Mouse (Mus musculus): ENCODE data around the gene 2510039O18Rik. TPM values are rescaled to one million over a fixed set of nuclear protein-coding genes. Genes with fewer than 3 reads are reported as not detected.

2510039O18Rik gene
- 15.8 and 19.4 TPM in 2 replicates for polyA plus RNA-seq (2014; fragmentation: Nextera tagmentation; extraction: Ambion mirVana)

DNA sequence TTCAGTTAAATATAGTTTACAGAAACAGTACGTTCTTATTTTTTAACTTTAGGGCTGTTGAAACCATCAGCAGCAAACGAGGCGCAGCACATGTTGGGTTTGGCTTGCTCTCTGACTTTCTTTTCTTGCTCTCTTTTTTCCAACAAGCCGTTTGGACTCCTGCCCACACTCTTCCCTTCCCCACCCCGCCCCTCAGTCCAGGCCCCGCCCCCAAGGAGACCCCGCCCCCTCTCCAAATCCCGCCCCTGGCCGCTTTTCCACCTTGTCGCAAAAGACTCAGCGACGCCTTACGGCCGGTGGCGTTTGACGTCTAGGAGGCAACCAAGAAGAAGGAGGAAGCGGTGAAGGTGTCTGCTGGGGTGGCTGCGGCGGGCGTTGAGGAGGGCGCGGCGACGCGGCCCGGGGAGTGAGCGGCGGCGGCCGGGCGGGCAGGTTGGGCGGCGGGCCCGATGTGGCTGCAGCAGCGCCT lies at the start of gene 2510039O18Rik:
2510039O18Rik (plus strand) TSS at position 320 of the 469 bp plus-strand sequence.
- Histone ChIP-seq H3K9me3 (ENCODE audit: control insufficient read depth, low read length) (no peaks in the 10 kb centered on the region), H3K4me3 (replicated peaks; ENCODE audit: low read length) (peak within 1 kb of the TSS; percentile 94), H3K9ac (peak within 1 kb of the TSS; percentile 84), H3K27ac (peak within 1 kb of the TSS; percentile 70), H3K4me2 (replicated peaks) (peak within 1 kb of the TSS; percentile 98), H3K27me3 (ENCODE audit: control insufficient read depth, insufficient read depth, low read length) (no peaks in the 10 kb centered on the region), H3K36me3 (replicated peaks; ENCODE audit: control insufficient read depth, insufficient read depth) (peaks cover 27% of the 10 kb centered on the region), H3K4me1 (replicated peaks; ENCODE audit: control insufficient read depth, insufficient read depth, low read length) (peaks cover 26% of the 10 kb centered on the region)
- DNase-seq (ENCODE audit: low spot score) (peak; percentile 85), ATAC-seq (ENCODE audit: low FRiP score) (peak; percentile 59)
- 1% methylated on average over 33 of the region's 35 CpGs for WGBS

DNA sequence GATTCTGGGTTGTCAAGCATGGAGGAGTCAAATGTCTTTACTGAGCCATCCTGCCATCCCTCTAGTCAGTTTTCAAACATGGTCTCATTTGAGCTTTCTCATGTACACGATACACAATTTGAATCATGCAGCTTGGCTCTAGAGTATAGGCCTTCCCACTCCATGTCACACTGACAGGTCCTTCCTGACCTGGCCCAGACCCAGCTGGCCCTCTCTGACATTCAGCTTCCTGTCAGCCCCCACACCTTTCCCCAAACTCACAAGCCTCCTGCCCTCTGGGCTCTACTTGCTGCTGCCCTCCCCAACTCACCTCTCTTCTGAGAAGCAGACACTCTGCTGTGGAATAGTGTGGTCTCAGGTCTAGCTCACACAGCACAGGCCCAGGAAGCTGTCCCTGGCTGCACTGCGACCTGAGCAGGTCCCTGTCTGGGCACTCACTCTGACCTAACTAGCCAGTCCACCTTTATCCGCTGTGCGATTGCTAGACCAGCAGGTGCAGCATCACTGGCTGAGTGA lies 44.8 kb upstream of the 2510039O18Rik start:
- no peaks in the 10 kb centered on the region for H3K9me3 ChIP-seq (ENCODE audit: control insufficient read depth, low read length)
- WGBS, result 94% methylated on average over 4 of the region's 4 CpGs
- no peak for ATAC-seq (ENCODE audit: low FRiP score)

DNA sequence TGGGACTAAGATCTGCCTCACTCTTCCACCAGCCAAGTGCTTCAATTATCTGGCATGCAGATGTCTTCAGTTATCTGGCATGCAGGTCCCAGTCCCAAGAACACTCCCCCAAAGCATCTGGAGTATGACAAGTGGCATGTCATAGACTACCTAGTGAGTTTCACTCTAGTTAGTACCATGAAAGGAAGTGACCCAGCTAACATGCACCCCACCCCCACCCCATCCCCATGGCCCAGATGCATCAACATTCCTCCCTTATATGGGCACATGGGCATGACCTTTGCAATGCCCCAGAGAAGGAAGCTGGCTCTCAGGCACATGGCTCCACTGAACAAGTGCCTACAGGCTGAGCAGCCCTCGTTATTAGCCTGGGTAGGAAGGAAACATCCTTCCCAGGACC lies 44.3 kb upstream of the 2510039O18Rik start:
- Histone ChIP-seq H3K9ac (no peak overlapping the region), H3K27me3 (ENCODE audit: control insufficient read depth, insufficient read depth, low read length) (no peaks in the 10 kb centered on the region), H3K4me2 (replicated peaks) (no peak overlapping the region), H3K4me3 (replicated peaks; ENCODE audit: low read length) (no peak overlapping the region), H3K9me3 (ENCODE audit: control insufficient read depth, low read length) (no peaks in the 10 kb centered on the region), H3K27ac (no peak overlapping the region), H3K36me3 (replicated peaks; ENCODE audit: control insufficient read depth, insufficient read depth) (peaks cover 99% of the 10 kb centered on the region), H3K4me1 (replicated peaks; ENCODE audit: control insufficient read depth, insufficient read depth, low read length) (no peaks in the 10 kb centered on the region)
- no peak for DNase-seq (ENCODE audit: low spot score)
- ATAC-seq (ENCODE audit: low FRiP score), result no peak
- 78% methylated on average over 1 of the region's 1 CpGs for WGBS

More for the DNA sequence above, 44.8 kb upstream of the 2510039O18Rik start:
- no peak overlapping the region for H3K9ac ChIP-seq
- no peak overlapping the region for H3K4me2 ChIP-seq (replicated peaks)
- no peak overlapping the region for H3K27ac ChIP-seq
- H3K4me1 ChIP-seq (replicated peaks; ENCODE audit: control insufficient read depth, insufficient read depth, low read length), result no peaks in the 10 kb centered on the region
- no peak overlapping the region for H3K4me3 ChIP-seq (replicated peaks; ENCODE audit: low read length)
- no peaks in the 10 kb centered on the region for H3K27me3 ChIP-seq (ENCODE audit: control insufficient read depth, insufficient read depth, low read length)
- H3K36me3 ChIP-seq (replicated peaks; ENCODE audit: control insufficient read depth, insufficient read depth), result peaks cover 100% of the 10 kb centered on the region
- no peak for DNase-seq (ENCODE audit: low spot score)

DNA sequence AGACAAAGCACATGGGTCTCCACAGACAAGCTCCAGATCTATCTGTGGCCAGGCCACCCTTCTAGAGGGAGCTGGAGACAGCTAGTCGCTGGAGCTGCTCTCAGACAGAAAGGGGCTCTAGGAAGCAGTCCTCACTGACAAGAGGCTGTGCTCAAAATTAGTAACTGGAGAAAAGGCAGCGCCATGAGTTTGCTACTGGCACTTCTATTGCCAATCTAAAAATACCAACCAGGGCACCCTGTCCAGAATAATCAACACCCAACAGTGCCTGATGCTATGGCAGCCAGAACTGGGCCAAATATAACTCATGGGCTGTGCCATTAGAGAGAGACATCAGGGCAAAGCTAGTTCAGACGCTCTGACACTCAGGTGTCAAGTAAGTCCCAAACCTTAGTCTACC lies 43.3 kb upstream of the 2510039O18Rik start:
- DNase-seq (ENCODE audit: low spot score) (no peak), ATAC-seq (ENCODE audit: low FRiP score) (no peak)
- H3K27ac ChIP-seq, result no peak overlapping the region
- H3K9ac ChIP-seq, result no peak overlapping the region
- no peak overlapping the region for H3K4me3 ChIP-seq (replicated peaks; ENCODE audit: low read length)
- no peak overlapping the region for H3K4me2 ChIP-seq (replicated peaks)
- no peaks in the 10 kb centered on the region for H3K4me1 ChIP-seq (replicated peaks; ENCODE audit: control insufficient read depth, insufficient read depth, low read length)
- no peaks in the 10 kb centered on the region for H3K27me3 ChIP-seq (ENCODE audit: control insufficient read depth, insufficient read depth, low read length)
- H3K36me3 ChIP-seq (replicated peaks; ENCODE audit: control insufficient read depth, insufficient read depth), result peaks cover 97% of the 10 kb centered on the region
- WGBS, result 92% methylated on average over 3 of the region's 3 CpGs
- H3K9me3 ChIP-seq (ENCODE audit: control insufficient read depth, low read length), result no peaks in the 10 kb centered on the region

DNA sequence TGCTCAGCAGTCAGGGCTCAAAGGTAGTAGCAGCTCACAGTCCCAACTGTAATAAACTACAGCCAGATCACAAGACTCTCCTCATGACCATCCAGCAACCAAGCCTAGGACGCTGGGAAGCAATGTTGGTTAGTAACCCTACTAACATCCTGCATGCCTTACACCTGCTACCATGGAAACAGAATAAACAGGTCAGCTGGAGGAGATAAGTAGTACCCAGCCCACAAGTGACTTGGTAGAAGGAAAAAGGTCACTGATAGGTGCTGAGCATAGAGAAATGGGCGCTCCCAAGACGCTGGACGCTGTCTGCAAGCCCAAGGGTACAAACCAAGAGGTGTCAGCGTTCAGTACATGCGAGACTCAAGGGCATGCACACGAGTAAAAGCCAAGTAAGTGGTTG lies 40.2 kb upstream of the 2510039O18Rik start:
- H3K36me3 ChIP-seq (replicated peaks; ENCODE audit: control insufficient read depth, insufficient read depth), result peaks cover 68% of the 10 kb centered on the region

DNA sequence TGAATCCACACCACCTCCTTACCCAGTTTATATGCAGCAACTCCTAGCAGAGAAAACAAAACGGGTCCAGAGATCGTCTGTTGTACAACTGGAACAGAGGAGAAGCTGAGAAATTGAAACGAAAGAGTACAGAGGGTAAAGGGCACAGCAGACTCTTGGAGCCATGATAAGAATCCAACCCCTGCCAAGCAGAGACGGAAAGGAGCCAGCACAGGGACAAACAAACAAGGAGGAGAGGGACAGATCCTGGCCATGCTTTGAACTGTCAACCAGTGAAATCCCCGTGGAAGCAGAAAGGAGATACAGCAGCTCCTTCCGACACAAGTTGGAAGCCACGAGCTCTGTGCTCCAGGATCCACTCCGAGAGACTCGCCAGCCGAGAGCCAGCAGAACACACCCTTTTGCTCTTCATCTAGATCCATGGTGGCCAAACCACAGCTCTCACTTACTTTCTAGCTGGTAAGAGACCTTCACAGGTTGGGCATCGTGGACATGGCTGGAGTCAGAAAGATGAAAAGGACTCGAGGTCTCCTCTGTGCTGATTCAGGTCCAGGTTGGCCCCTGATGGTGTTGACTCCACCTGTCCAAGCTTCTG lies 37.7 kb upstream of the 2510039O18Rik start:
- Histone ChIP-seq H3K4me3 (replicated peaks; ENCODE audit: low read length) (no peak overlapping the region), H3K9ac (no peak overlapping the region), H3K9me3 (ENCODE audit: control insufficient read depth, low read length) (no peaks in the 10 kb centered on the region), H3K4me1 (replicated peaks; ENCODE audit: control insufficient read depth, insufficient read depth, low read length) (peaks cover 13% of the 10 kb centered on the region), H3K4me2 (replicated peaks) (peak overlapping the region; percentile 58; the same call in 1 of the 2 replicates), H3K27ac (no peak overlapping the region), H3K36me3 (replicated peaks; ENCODE audit: control insufficient read depth, insufficient read depth) (peaks cover 42% of the 10 kb centered on the region), H3K27me3 (ENCODE audit: control insufficient read depth, insufficient read depth, low read length) (no peaks in the 10 kb centered on the region)
- DNase-seq (ENCODE audit: low spot score) (no peak), ATAC-seq (ENCODE audit: low FRiP score) (no peak)
- 92% methylated on average over 12 of the region's 12 CpGs for WGBS

More for the DNA sequence above, 40.2 kb upstream of the 2510039O18Rik start:
- Histone ChIP-seq H3K4me1 (replicated peaks; ENCODE audit: control insufficient read depth, insufficient read depth, low read length) (peaks cover 13% of the 10 kb centered on the region), H3K9ac (no peak overlapping the region), H3K4me3 (replicated peaks; ENCODE audit: low read length) (no peak overlapping the region), H3K4me2 (replicated peaks) (no peak overlapping the region), H3K27me3 (ENCODE audit: control insufficient read depth, insufficient read depth, low read length) (no peaks in the 10 kb centered on the region), H3K27ac (no peak overlapping the region), H3K9me3 (ENCODE audit: control insufficient read depth, low read length) (no peaks in the 10 kb centered on the region)
- WGBS, result 86% methylated on average over 7 of the region's 7 CpGs
- DNase-seq (ENCODE audit: low spot score), result no peak
- ATAC-seq (ENCODE audit: low FRiP score), result no peak

DNA sequence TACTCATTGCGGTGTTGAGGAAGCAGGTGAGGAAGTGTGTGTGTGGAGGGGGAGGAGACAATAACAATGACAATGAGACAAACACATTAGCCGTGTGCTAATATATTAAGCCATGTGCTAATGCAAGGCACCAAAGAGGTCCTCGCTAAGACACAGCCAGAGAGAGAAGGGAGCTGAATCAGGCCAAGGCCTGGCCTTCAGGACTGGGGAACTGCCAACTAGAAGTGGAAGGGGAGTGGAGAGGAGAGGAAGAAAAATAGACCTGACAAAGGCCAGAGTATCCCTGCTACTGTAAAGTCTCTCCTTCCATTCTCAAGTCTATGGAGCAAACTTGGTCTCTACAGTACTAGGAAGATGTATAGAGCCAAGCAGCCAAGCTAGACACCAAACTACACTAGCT lies 37.1 kb upstream of the 2510039O18Rik start:
- DNase-seq (ENCODE audit: low spot score) (no peak), ATAC-seq (ENCODE audit: low FRiP score) (no peak)
- Histone ChIP-seq H3K4me2 (replicated peaks) (peak overlapping the region; percentile 58), H3K4me1 (replicated peaks; ENCODE audit: control insufficient read depth, insufficient read depth, low read length) (peaks cover 13% of the 10 kb centered on the region), H3K36me3 (replicated peaks; ENCODE audit: control insufficient read depth, insufficient read depth) (peaks cover 36% of the 10 kb centered on the region), H3K4me3 (replicated peaks; ENCODE audit: low read length) (peak overlapping the region; percentile 77), H3K9ac (peak overlapping the region; percentile 82), H3K27ac (no peak overlapping the region), H3K9me3 (ENCODE audit: control insufficient read depth, low read length) (no peaks in the 10 kb centered on the region), H3K27me3 (ENCODE audit: control insufficient read depth, insufficient read depth, low read length) (no peaks in the 10 kb centered on the region)
- 75% methylated on average over 3 of the region's 3 CpGs for WGBS

DNA sequence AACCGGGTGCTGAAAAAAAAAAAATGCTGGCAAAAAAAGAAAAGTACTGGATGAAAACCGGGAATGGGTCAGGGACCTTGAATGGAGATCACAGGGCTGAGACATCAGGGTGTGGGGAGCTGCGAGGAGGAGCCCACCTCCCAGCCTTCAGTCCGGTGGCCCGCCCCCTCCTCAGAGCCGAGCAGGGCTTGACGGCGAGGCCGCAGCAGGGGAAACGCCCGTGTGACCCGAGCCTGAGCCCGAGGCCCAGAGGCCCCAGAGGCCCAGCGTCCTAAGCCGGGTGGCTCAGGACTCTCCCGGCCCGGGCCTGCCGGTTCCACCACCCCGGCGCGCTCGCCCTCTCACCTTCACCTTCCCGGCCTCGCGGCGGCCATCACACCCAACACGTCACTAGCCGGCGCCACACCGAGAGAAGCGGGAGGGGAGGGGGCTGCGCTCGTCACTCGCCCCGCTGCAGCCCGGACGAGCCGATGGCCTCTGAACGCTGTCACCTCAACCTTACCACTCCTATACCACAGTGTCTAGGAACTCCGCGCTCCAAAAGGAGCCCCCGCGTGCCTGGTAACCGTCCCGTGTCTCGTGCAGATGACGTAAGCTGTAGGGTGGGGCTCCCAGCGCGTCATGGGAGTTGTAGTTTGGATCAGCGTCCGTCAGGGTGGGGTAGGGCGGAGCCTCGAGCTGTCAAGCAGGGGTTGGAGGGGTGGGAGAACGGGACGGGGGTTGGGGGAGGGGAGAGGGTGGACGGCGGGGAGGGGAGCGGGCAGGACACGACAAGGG lies 36.2 kb upstream of the 2510039O18Rik start, which contains the start of gene Mfn2:
Mfn2 (minus strand) TSS at position 392 of the 777 bp plus-strand sequence.
- H3K36me3 ChIP-seq (replicated peaks; ENCODE audit: control insufficient read depth, insufficient read depth), result peaks cover 27% of the 10 kb centered on the region
- H3K27ac ChIP-seq, result peak within 1 kb of the TSS; percentile 91
- WGBS, result under 1% methylated on average over 55 of the region's 59 CpGs
- peak within 1 kb of the TSS; percentile 82 for H3K9ac ChIP-seq
- H3K27me3 ChIP-seq (ENCODE audit: control insufficient read depth, insufficient read depth, low read length), result no peaks in the 10 kb centered on the region
- ATAC-seq (ENCODE audit: low FRiP score) (peak; percentile 94), DNase-seq (ENCODE audit: low spot score) (peak; percentile 88)
- peaks cover 13% of the 10 kb centered on the region for H3K4me1 ChIP-seq (replicated peaks; ENCODE audit: control insufficient read depth, insufficient read depth, low read length)
- H3K4me2 ChIP-seq (replicated peaks), result peak within 1 kb of the TSS; percentile 61
- no peaks in the 10 kb centered on the region for H3K9me3 ChIP-seq (ENCODE audit: control insufficient read depth, low read length)
- peak within 1 kb of the TSS; percentile 77 for H3K4me3 ChIP-seq (replicated peaks; ENCODE audit: low read length)

DNA sequence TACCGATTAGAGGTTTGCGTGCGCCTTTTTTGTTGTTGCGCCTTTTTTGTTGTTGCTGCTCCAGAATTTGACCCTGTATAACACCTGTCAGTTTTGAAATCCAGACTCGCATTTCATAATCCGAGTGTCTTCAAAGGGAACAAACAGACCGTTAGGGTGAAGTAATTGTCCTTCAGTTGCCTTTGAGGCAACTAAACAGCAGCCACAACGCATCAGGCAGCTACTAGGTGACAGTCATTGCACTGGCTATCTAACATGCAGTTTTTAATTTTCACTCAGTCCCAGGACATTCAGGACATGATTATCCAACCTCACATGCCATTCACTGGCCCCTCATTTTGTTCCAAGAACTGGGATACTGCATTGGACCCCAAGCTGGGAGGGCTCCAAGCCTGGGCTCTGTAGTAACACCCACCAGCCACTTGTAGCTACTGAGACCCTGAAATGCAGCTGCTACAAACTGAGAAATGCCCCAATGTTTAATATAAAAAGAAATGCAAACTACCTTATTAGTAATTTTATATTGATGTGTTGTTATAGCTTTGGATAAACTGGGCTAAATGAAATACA lies 35.5 kb upstream of the 2510039O18Rik start:
- peak; percentile 17; the same call in 1 of the 2 replicates for ATAC-seq (ENCODE audit: low FRiP score)
- Histone ChIP-seq H3K9me3 (ENCODE audit: control insufficient read depth, low read length) (no peaks in the 10 kb centered on the region), H3K36me3 (replicated peaks; ENCODE audit: control insufficient read depth, insufficient read depth) (peaks cover 20% of the 10 kb centered on the region), H3K9ac (peak overlapping the region; percentile 82), H3K27me3 (ENCODE audit: control insufficient read depth, insufficient read depth, low read length) (no peaks in the 10 kb centered on the region), H3K4me2 (replicated peaks) (peak overlapping the region; percentile 61), H3K4me3 (replicated peaks; ENCODE audit: low read length) (peak overlapping the region; percentile 77), H3K27ac (peak overlapping the region; percentile 1), H3K4me1 (replicated peaks; ENCODE audit: control insufficient read depth, insufficient read depth, low read length) (peaks cover 13% of the 10 kb centered on the region)
- peak; percentile 28 for DNase-seq (ENCODE audit: low spot score)
- WGBS, result 0% methylated on average over 8 of the region's 8 CpGs

Measured in hindbrain, embryonic 14.5 days (tissue).